Mouse (Mus musculus): ENCODE measurements at regions not wholly inside any gene's neighbourhood (a gene's known extent, or its start where the extent isn't known, plus 50 kb on each side); places are given as distances from the start of the nearest gene placed in this dataset.

- H3K9ac ChIP-seq, result no peak overlapping the region
- no peaks in the 10 kb centered on the region for H3K27me3 ChIP-seq (replicated peaks)
- ATAC-seq (ENCODE audit: insufficient read depth, low FRiP score, low read depth), result peak; percentile 70
- 37% methylated on average over 5 of the region's 5 CpGs for WGBS
- no peak overlapping the region for H3K4me2 ChIP-seq
- no peaks in the 10 kb centered on the region for H3K9me3 ChIP-seq
- H3K4me1 ChIP-seq, result no peaks in the 10 kb centered on the region
- no peaks in the 10 kb centered on the region for H3K36me3 ChIP-seq
- H3K27ac ChIP-seq, result no peak overlapping the region
- no peak overlapping the region for H3K4me3 ChIP-seq (replicated peaks)
Observed at GRCm38 (mm10) chr11:43091046-43091445, 55.5 kb downstream of the Gm9972 start.

GRCm38 (mm10) chr11:43092126-43092920, 56.8 kb downstream of the Gm9972 start:
- ATAC-seq (ENCODE audit: insufficient read depth, low FRiP score, low read depth), result no peak
- WGBS, result 60% methylated on average over 14 of the region's 14 CpGs

GRCm38 (mm10) chr11:43092980-43093379, 56.7 kb upstream of the Atp10b start:
- WGBS, result 79% methylated on average over 5 of the region's 5 CpGs

More at GRCm38 (mm10) chr11:43092126-43092920, 56.8 kb downstream of the Gm9972 start:
- H3K27me3 ChIP-seq (replicated peaks), result no peaks in the 10 kb centered on the region
- H3K9me3 ChIP-seq, result no peaks in the 10 kb centered on the region
- no peak overlapping the region for H3K4me2 ChIP-seq
- H3K4me1 ChIP-seq, result no peaks in the 10 kb centered on the region
- H3K4me3 ChIP-seq (replicated peaks), result no peak overlapping the region
- no peak overlapping the region for H3K27ac ChIP-seq
- no peaks in the 10 kb centered on the region for H3K36me3 ChIP-seq
- H3K9ac ChIP-seq, result no peak overlapping the region

GRCm38 (mm10) chr11:43096003-43096402, 53.7 kb upstream of the Atp10b start:
- no peaks in the 10 kb centered on the region for H3K27me3 ChIP-seq (replicated peaks)
- 76% methylated on average over 5 of the region's 5 CpGs for WGBS
- ATAC-seq (ENCODE audit: insufficient read depth, low FRiP score, low read depth), result no peak
- no peak overlapping the region for H3K4me2 ChIP-seq
- no peak overlapping the region for H3K27ac ChIP-seq
- H3K4me3 ChIP-seq (replicated peaks), result no peak overlapping the region
- no peaks in the 10 kb centered on the region for H3K4me1 ChIP-seq
- H3K36me3 ChIP-seq, result no peaks in the 10 kb centered on the region
- no peaks in the 10 kb centered on the region for H3K9me3 ChIP-seq
- no peak overlapping the region for H3K9ac ChIP-seq

More at GRCm38 (mm10) chr11:43092980-43093379, 56.7 kb upstream of the Atp10b start:
- Histone ChIP-seq H3K9me3 (no peaks in the 10 kb centered on the region), H3K4me3 (replicated peaks) (no peak overlapping the region), H3K4me1 (no peaks in the 10 kb centered on the region), H3K9ac (no peak overlapping the region), H3K27ac (no peak overlapping the region), H3K27me3 (replicated peaks) (no peaks in the 10 kb centered on the region), H3K36me3 (no peaks in the 10 kb centered on the region), H3K4me2 (no peak overlapping the region)
- ATAC-seq (ENCODE audit: insufficient read depth, low FRiP score, low read depth), result no peak

GRCm38 (mm10) chr11:43098795-43099425, 50.8 kb upstream of the Atp10b start:
- Histone ChIP-seq H3K27ac (no peak overlapping the region), H3K4me3 (replicated peaks) (no peak overlapping the region), H3K36me3 (no peaks in the 10 kb centered on the region), H3K4me1 (no peaks in the 10 kb centered on the region), H3K4me2 (no peak overlapping the region), H3K27me3 (replicated peaks) (no peaks in the 10 kb centered on the region), H3K9ac (no peak overlapping the region), H3K9me3 (no peaks in the 10 kb centered on the region)
- ATAC-seq (ENCODE audit: insufficient read depth, low FRiP score, low read depth), result no peak
- 67% methylated on average over 7 of the region's 7 CpGs for WGBS

Measured in stomach, embryonic 15.5 days (tissue).